Mouse (Mus musculus) MN1 (cell line): Measurements from ENCODE around the gene Cyp27b1.
"Not testable (repeated sequence)": the region's sequence is repeated elsewhere in the genome, so short reads cannot be mapped to it uniquely, and the experiment has no call there.

ENCODE experiments used
- DNase-seq: peaks from one replicate; pipeline ENCODE4 v3.0.0-alpha.2; 2016; ENCODE audit warnings: low spot score

The Cyp27b1 gene

GRCm38 (mm10) chr10:127049395-127050118 lies 1.5 kb downstream of the Cyp27b1 start:
- DNase-seq, result no peak

DNA sequence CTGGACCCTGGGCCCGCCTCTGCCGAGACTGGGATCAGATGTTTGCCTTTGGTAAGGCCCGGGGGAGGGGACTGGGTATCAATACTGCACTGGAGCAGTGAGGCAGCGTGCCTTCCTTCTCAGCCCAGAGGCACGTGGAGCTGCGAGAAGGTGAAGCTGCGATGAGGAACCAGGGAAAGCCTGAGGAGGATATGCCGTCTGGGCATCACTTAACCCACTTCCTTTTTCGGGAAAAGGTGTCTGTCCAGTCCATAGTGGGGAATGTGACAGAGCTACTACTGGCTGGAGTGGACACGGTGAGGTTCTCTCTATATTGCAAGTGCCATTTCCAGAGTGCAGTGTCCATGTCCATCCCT lies 2.0 kb downstream of the Cyp27b1 start:
- DNase-seq, result no peak

DNA sequence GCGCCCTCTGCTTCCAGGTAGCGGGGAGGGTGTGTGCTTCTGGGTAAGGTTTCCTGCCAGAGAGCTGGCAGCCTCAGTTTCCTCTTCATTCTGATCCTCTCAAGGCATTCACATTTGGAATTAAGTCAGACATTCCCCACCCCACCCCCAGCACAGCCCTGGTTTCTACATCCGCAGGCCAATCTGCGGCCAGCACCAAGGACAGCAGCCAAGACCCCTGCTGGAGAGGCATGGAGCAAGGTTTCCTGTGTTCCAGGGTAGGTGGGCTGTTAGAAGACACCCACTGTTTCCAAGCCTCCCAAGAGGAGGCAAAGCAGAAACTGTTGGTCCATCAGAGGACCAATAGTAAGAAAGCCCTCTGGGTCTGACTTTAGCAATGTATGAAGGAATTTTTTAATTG lies 6.6 kb downstream of the Cyp27b1 start:
- no peak for DNase-seq

- no peak for DNase-seq
Measured at GRCm38 (mm10) chr10:127055406-127055805, 7.4 kb downstream of the Cyp27b1 start.

DNA sequence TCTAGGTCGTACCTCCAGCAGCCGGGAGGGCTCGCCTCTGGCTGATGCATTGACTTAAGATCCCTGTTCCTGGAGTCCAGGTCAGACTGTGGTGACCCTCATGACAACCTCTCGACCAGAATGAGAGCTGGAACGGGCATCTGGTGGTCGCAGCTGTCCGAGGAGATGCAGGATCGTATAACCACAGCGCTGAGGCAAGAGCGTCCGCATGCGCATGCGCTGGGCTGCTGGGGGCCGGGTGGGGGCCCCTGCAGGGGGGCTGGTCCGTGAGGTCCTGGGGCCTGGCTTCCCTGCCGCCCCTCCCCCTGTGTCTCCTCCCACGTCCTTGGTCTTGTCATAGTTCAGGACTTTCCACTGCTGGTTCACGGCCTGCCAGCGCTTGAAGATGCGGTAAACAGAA lies 8.4 kb downstream of the Cyp27b1 start:
- DNase-seq, result no peak

DNA sequence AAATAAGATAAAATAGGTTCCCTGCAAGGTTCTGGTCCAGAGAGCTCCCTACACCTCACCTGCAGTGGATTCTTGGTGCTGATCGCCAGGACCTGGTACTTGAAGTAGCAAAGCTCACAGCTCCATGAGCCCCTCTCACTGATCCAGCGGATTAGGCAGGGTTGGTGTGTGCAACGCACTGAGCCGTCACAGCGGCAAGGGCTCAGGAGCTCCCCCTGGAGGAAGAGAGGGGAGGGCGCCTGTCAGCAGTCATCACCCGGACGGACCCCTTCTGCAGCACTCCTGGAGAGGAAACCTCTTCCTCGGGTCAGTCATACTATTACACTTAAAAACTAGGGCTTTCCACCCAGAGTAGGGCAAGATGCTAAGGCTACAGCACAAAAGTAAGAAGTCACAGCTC lies 10.1 kb downstream of the Cyp27b1 start:
- DNase-seq, result peak; percentile 94

- peak; percentile 34 for DNase-seq
Measured at GRCm38 (mm10) chr10:127058708-127059107, 10.7 kb downstream of the Cyp27b1 start.

DNA sequence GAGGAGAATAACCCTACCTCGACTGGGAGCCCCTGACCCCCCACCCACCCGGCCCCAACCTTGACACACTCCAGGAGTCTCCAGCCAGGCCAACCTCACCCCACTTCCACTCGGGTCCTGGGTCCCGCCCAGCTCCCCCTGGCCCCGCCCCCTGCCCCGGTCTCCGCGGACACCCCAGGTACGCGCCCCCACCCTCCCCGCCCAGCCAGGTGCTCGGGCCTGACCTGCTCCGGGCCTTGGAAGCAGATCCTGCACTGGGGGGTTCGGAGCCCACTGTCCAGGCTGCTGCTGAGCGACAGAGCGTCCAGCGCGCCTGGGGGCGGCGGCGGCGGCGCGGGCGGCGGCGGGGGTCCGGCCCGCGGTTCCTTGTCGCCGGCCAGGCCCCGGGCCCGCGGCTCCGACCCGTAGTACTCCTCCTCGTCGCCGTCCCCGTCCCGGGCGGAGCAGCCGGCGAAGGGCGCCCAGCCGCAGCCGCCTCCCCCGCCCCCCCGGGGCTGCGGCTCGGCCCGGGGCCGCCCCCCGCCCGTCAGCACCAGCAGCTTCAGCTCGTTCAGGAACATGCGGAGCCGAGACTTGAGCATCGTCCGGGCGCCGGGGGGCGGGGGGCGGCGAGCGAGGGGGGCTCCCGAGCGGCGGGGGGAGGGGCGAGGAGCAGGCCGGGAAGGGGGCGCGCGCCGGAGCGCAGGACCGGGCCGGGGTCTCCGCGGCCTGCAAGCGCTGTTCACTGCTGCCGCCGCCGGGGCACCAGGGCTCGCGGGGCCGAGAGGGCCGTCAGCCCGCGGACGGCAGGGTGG lies 11.3 kb downstream of the Cyp27b1 start:
- peak; percentile 69 for DNase-seq

DNA sequence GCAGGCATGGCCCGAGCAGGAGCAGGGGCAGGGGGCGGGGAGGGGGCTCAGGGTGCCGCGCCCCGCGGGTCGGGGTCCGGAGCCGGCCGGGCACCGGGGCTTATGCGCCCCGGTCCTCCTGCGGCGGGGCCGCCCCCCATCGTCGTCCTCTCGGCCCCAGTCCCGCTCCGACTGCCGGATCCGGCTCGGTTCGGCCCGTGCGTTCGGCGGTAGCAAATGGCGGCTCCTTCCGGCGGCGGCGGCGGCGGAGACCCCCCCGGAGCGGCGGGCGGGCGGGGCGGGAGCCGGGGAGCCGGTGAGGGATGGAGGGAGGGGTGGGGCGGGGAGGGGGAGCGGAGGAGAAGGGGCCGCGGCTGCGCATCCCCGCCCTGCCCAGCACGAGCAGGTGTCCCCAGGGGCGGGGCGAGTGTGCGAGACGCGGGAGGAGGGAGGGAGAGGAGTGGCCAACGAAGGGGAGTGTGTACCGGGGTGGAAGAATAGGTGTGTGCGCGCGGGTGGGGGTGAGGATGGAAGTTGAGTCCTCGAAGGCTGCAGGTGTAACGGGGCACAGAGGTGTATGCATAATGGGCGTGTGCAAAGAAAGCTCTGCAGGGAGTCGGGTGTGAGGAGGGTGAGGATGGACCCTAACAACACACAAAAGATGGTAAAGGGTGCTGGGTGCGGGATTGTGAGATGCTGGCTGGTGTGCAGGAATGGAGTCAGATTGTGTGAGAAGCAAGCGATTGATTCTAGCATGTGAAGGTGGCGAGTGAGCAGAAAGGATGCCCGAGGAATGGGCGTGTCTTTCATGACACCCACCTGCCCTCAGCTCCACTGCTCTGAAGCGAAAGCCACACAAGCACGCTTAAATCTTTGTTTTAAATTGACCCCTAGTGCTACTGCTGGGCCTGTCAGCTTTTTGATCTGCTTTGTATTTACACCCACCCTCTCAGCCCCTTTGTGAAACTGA lies 12.2 kb downstream of the Cyp27b1 start, which contains the start of gene March9:
Gene March9, minus strand, starts transcription at position 217 of the 949 bp plus-strand sequence.
- DNase-seq, result peak; percentile 96

DNA sequence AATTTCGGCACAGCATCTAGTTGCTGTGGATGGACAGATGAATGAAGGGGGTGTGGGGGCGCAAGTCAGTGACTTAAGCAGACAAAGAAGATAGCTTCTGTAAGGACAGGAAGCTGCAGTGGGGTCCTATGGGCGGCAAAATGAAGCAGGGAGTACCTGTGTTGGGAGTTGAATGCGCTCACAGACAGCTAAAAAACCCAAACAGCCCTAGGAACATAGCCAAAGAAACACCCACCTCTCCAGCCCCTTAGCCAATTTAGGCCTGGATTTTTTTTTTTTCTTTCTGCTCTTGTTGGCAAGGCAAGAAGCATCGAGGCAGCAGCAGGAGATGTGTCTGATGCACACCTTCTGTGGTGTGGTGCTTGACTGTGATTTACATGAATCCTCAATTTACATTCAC lies 13.0 kb downstream of the Cyp27b1 start:
- DNase-seq, result peak; percentile 52

DNA sequence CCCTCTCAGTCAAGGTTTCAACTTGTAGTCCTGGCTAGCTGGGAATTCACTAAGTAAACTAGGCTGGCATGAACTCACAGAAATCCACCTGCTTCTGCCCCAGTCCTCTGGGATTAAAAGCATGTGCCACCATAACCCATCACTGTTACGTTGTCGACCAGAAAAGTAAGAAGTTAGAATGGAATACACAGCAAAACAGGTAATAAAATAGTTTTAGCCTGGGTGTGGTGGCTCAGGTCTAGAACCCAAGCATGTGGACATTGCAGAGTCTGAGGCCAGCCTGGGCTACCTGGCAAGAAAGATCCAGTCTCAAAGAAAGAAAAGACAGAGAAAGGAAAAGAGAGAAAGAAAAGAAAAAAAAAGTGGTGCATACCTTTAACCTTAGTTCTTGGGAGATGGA lies 13.5 kb downstream of the Cyp27b1 start:
- no peak for DNase-seq

GRCm38 (mm10) chr10:127062101-127062500 lies 14.1 kb downstream of the Cyp27b1 start:
- not testable (repeated sequence) for DNase-seq

- peak; percentile 72 for DNase-seq
Measured at GRCm38 (mm10) chr10:127062503-127062902, 14.5 kb downstream of the Cyp27b1 start.

DNA sequence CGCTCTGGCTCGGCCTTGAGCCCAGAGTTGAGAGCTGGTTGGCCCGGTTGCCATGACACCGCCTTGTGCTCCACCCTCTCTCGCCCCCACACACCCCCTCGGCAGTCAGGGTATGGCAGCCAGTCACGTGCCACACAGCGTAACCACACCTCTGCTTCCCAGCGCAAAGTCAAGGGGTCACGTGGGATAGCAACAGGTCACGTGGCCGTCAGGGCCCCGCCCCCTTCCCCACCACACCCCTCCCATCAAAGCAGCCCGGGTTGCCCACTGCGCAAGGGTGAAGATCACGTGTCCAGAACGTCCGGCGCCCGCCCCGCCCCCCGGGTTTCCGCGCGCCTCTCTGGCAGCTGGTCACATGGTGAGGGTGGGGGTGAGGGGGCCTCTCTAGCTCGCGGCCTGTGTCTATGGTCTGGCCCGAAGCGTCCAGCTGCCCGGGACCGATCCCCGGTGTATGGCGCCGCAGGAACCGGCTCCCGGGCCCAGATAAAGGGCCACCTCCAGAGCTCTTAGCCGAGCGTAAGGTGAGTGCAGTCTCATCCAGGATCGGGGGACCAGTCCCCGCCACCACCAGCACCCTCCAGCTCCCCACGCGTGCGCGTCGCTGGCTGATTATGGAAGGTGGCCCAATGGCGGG lies 15.3 kb downstream of the Cyp27b1 start, which contains the start of gene Cdk4:
Gene Cdk4, plus strand, starts transcription at position 296 of the 634 bp plus-strand sequence.
- DNase-seq, result peak; percentile 100

GRCm38 (mm10) chr10:127063913-127064870 lies 16.1 kb downstream of the Cyp27b1 start:
- DNase-seq, result peak; percentile 71

- peak; percentile 45 for DNase-seq
Measured at GRCm38 (mm10) chr10:127065981-127066380, 17.9 kb downstream of the Cyp27b1 start.

DNA sequence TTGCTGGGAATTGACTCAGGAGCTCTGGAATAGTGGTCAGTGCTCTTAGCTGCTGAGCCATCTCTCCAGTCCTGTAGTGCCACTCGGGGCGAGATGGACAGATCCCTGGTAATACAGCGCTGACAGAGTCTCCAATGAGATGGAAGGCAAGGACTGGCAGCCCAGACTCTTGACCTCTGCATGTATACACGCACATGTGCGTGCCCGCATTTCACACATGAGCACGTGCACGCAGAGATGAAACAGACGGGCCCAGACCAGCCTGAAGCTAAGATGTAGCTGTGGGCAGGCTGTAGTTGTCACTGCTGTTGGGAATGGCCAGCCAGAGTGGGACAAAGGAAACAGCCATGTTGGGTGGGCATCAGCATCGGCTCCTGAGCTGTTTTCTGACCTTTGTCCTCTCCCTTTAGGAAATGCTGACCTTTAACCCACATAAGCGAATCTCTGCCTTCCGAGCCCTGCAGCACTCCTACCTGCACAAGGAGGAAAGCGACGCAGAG lies 18.5 kb downstream of the Cyp27b1 start:
- no peak for DNase-seq

DNA sequence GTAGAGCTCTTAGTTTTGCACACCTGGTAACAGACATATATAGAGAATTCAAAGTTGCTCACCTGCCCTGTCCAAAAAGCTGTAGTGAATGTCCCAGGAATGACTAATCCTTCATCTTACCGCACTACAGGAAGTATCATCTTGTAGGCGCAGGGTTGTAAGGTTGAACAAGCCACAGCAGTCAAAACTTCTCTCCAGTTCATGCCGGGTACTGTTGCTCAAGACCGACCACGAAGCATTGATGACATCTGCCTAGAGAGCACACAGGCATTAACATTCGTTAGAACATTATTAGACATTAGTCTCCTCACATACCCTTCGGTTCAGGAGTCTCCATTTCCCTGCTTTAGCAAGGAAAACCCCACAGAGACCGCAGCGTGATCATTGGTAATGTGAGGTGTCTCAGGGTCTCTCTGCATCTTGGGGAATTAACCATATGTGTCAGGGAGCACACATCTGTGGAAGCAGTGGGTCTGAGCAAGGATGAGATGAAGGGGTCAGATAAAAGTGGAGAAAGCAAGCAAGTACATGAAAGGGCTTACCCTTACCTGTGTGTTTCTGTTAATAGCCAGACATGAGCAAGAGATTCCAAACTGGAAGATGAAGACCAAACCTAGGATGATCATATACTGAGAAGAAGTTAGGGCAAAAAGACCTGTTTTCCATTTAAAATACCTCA lies 20.4 kb downstream of the Cyp27b1 start:
- no peak for DNase-seq
